Mouse (Mus musculus) heart, embryonic 12.5 days (tissue): ENCODE data around the gene Clp1. TPM values are rescaled to one million over a fixed set of nuclear protein-coding genes. Genes with fewer than 3 reads are reported as not detected.
A peak's percentile ranks its signal among the peaks of the same experiment; 100 is the strongest.
"Not testable (repeated sequence)": the region's sequence is repeated elsewhere in the genome, so short reads cannot be mapped to it uniquely, and the experiment has no call there.

Experiments
- ATAC-seq: fragments of 200-750 bp; cut with Nextera tagmentation; 2 replicates; pipeline ENCODE4 v1.8.0; 2017; ENCODE audit warnings: moderate TSS enrichment, moderate library complexity; ENCODE audit not compliant: insufficient number of reproducible peaks, low FRiP score
- H3K27ac ChIP-seq: fragments of 300-500 bp; sonication (generic); 2 replicates; pipeline ENCODE4 v1.5.1; 2016; ENCODE audit warnings: mild to moderate bottlenecking, moderate library complexity; ENCODE audit not compliant: poor library complexity, severe bottlenecking
- H3K27me3 ChIP-seq: fragments of 300-500 bp; sonication (generic); replicated peaks from 2 replicates; pipeline ENCODE4 v1.6.1; 2016; ENCODE audit warnings: mild to moderate bottlenecking, moderate library complexity
- H3K36me3 ChIP-seq: fragments of 300-500 bp; sonication (generic); 2 replicates; pipeline ENCODE4 v1.6.1; 2016; ENCODE audit warnings: mild to moderate bottlenecking, moderate library complexity
- H3K4me1 ChIP-seq: fragments of 300-500 bp; sonication (generic); replicated peaks from 2 replicates; pipeline ENCODE4 v1.6.1; 2016; ENCODE audit warnings: mild to moderate bottlenecking
- H3K4me2 ChIP-seq: fragments of 300-500 bp; sonication (generic); 2 replicates; pipeline ENCODE4 v1.6.1; 2016; ENCODE audit warnings: mild to moderate bottlenecking, moderate library complexity
- H3K4me3 ChIP-seq: fragments of 300-500 bp; sonication (generic); 2 replicates; pipeline ENCODE4 v1.5.1; 2016; ENCODE audit warnings: mild to moderate bottlenecking
- H3K9ac ChIP-seq: fragments of 300-500 bp; sonication (generic); 2 replicates; pipeline ENCODE4 v1.6.1; 2016; ENCODE audit warnings: mild to moderate bottlenecking, moderate library complexity
- H3K9me3 ChIP-seq: fragments of 300-500 bp; sonication (generic); replicated peaks from 2 replicates; pipeline ENCODE4 v1.6.1; 2016; ENCODE audit warnings: mild to moderate bottlenecking, moderate library complexity
- WGBS: fragments of 180-500 bp; shearing (Covaris S2); methylation state at CpG from one replicate; pipeline ENCODE4 v1.1.7; 2016; 5-methylcytosine and 5-hydroxymethylcytosine counted together
- polyA plus RNA-seq: library from polyadenylated mRNA; unstranded; fragments of >200 nt; fragmentation: Nextera tagmentation; extraction: Ambion mirVana; gene quantifications from 2 replicates; pipeline ENCODE4 v1.2.1, GENCODE M21; 2016

Gene Clp1
- polyA plus RNA-seq, 1 experiment from 2014 or later, result 23.6 TPM

GRCm38 (mm10) chr2:84738271-84738911 lies 11.2 kb upstream of the Clp1 start:
- WGBS, result 1% methylated on average over 12 of the region's 12 CpGs
- 0 out of 2 replicates have a peak, but pooled peaks have one; percentile 19 for ATAC-seq
- H3K9me3 ChIP-seq, result no peaks in the 10 kb centered on the region
- H3K4me3 ChIP-seq, result peak overlapping the region; percentile 10
- H3K36me3 ChIP-seq, result peaks cover 13% of the 10 kb centered on the region
- 0 out of 2 replicates have a peak, but pooled peaks cover 3% of the 10 kb centered on the region for H3K27me3 ChIP-seq
- H3K9ac ChIP-seq, result peak overlapping the region; percentile 44; the same call in 1 of the 2 replicates
- H3K4me2 ChIP-seq, result peak overlapping the region; percentile 69
- H3K27ac ChIP-seq, result peak overlapping the region; percentile 34
- peaks cover 83% of the 10 kb centered on the region for H3K4me1 ChIP-seq

- WGBS, result 9% methylated on average over 8 of the region's 8 CpGs
- H3K9me3 ChIP-seq, result no peaks in the 10 kb centered on the region
- H3K27me3 ChIP-seq, result 0 out of 2 replicates have a peak, but pooled peaks cover 3% of the 10 kb centered on the region
- peaks cover 84% of the 10 kb centered on the region for H3K4me1 ChIP-seq
- peak overlapping the region; percentile 34; the same call in 1 of the 2 replicates for H3K27ac ChIP-seq
- peak overlapping the region; percentile 44 for H3K9ac ChIP-seq
- peak overlapping the region; percentile 50; the same call in 1 of the 2 replicates for H3K4me3 ChIP-seq
- peak; percentile 12; the same call in 1 of the 2 replicates for ATAC-seq
- H3K36me3 ChIP-seq, result peaks cover 13% of the 10 kb centered on the region
- H3K4me2 ChIP-seq, result peak overlapping the region; percentile 69
Measured at GRCm38 (mm10) chr2:84737451-84737925, 10.3 kb upstream of the Clp1 start.

GRCm38 (mm10) chr2:84736312-84737161 lies 9.4 kb upstream of the Clp1 start:
- H3K4me2 ChIP-seq, result peak overlapping the region; percentile 69
- H3K4me1 ChIP-seq, result peaks cover 78% of the 10 kb centered on the region
- no peak for ATAC-seq
- H3K36me3 ChIP-seq, result peaks cover 13% of the 10 kb centered on the region
- no peak overlapping the region for H3K27ac ChIP-seq
- 8% methylated on average over 27 of the region's 27 CpGs for WGBS
- peak overlapping the region; percentile 26 for H3K9ac ChIP-seq
- 0 out of 2 replicates have a peak, but pooled peaks cover 3% of the 10 kb centered on the region for H3K27me3 ChIP-seq
- H3K4me3 ChIP-seq, result peak overlapping the region; percentile 50
- H3K9me3 ChIP-seq, result no peaks in the 10 kb centered on the region

DNA sequence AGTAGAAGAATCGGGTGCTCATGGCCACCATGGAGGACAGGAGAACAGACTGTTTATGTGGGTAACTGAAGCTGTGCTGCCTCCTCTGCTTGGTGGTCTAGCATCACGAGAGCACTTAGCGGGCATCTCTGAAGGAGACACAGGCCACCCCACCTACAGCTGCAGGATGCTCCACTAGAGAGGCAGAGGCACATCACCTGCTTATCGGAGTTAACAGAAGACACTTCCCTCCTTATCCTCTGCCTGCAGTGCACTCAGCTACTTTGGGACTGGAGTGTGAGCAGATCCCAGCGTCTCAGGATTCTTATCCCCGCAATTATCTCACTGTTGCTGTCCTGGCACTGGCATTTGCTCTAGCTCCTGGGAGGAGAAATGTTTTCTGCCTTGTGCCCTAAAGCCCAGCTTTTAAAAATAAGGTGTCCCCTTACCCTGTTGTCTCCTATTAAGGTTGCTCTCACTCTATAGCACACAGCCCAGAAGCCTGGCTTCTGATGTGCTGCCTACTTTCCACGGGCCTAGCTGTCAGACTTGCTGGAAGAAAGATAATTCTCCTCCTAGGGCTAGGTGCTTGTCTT lies 8.3 kb upstream of the Clp1 start:
- H3K4me2 ChIP-seq, result peak overlapping the region; percentile 69
- H3K27ac ChIP-seq, result peak overlapping the region; percentile 58
- peak; percentile 77 for ATAC-seq
- no peaks in the 10 kb centered on the region for H3K9me3 ChIP-seq
- H3K4me1 ChIP-seq, result peaks cover 67% of the 10 kb centered on the region
- peak overlapping the region; percentile 62 for H3K9ac ChIP-seq
- 10% methylated on average over 7 of the region's 7 CpGs for WGBS
- 0 out of 2 replicates have a peak, but pooled peaks cover 3% of the 10 kb centered on the region for H3K27me3 ChIP-seq
- H3K36me3 ChIP-seq, result peaks cover 6% of the 10 kb centered on the region
- peak overlapping the region; percentile 50 for H3K4me3 ChIP-seq

GRCm38 (mm10) chr2:84734919-84735318 lies 7.8 kb upstream of the Clp1 start:
- 0% methylated on average over 2 of the region's 2 CpGs for WGBS
- Histone ChIP-seq H3K4me2 (peak overlapping the region; percentile 69), H3K36me3 (peaks cover under 1% of the 10 kb centered on the region; the same call in 1 of the 2 replicates), H3K9me3 (no peaks in the 10 kb centered on the region), H3K4me3 (peak overlapping the region; percentile 50), H3K4me1 (peaks cover 62% of the 10 kb centered on the region), H3K27ac (peak overlapping the region; percentile 58), H3K27me3 (0 out of 2 replicates have a peak, but pooled peaks cover 3% of the 10 kb centered on the region), H3K9ac (peak overlapping the region; percentile 62)
- no peak for ATAC-seq

- Histone ChIP-seq H3K9me3 (no peaks in the 10 kb centered on the region), H3K4me1 (peaks cover 57% of the 10 kb centered on the region), H3K36me3 (no peaks in the 10 kb centered on the region), H3K9ac (peak overlapping the region; percentile 62), H3K27me3 (0 out of 2 replicates have a peak, but pooled peaks cover 3% of the 10 kb centered on the region), H3K27ac (no peak overlapping the region), H3K4me2 (peak overlapping the region; percentile 69), H3K4me3 (peak overlapping the region; percentile 50)
- no peak for ATAC-seq
- WGBS, result 2% methylated on average over 11 of the region's 11 CpGs
Measured at GRCm38 (mm10) chr2:84734351-84734864, 7.3 kb upstream of the Clp1 start.

DNA sequence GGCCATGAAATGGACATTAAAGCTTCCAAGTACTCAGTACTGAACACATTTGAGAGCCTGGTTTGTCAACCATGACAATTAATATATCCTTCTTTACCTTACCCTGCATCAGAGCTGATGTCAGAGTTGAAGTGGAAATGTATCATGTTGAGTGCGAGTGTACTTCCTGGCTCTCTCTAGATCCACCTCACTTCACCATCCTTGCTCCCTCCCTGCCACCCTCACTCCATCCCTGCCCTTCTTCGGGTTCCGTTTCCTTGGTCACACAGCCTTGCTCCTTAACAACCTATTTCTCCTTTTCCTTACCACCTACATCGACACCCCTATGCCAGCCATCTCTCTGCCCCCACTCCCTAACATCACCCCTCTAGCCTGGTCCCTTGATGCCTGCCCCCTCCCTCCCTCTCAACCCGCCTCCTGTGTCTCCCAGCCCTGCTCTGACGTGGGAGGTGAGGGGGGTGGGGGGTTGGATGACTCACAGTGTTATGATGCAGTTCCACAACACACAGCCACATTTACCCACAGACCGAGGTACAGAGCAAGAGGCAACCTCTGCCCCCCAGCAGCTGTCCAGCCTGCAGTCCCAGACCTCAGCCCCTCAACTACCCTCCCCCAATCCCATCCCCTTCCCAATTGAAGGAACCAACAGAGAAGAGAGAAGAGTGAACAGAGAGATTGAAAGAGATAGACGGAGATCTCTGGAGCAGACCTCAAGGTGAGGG lies 6.6 kb upstream of the Clp1 start, which contains the start of gene Ypel4:
Gene Ypel4, plus strand, starts transcription at position 480 of the 722 bp plus-strand sequence.
- Histone ChIP-seq H3K36me3 (no peaks in the 10 kb centered on the region), H3K4me3 (peak within 1 kb of the TSS; percentile 50), H3K9me3 (no peaks in the 10 kb centered on the region), H3K27ac (peak within 1 kb of the TSS; percentile 58; the same call in 1 of the 2 replicates), H3K27me3 (0 out of 2 replicates have a peak, but pooled peaks cover 3% of the 10 kb centered on the region), H3K4me2 (peak within 1 kb of the TSS; percentile 69), H3K9ac (peak within 1 kb of the TSS; percentile 62), H3K4me1 (peaks cover 51% of the 10 kb centered on the region)
- ATAC-seq, result peak; percentile 77
- WGBS, result 4% methylated on average over 8 of the region's 8 CpGs

DNA sequence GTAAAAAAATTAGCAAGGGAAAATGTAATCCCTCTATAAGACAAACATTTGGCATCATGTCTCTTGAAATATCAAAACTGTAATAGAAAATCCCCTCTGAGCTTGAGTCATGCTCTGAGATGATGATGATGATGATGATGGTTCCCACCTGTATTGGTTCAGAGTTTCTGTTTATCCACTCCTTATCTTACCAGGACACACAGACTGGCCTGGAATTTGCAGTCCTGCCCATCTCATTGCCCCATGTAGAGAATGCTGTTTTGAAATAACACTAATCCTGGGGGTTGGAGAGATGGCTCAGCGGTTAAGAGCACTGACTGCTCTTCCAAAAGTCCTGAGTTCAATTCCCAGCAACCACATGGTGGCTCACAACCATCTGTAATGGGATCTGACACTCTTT lies 5.2 kb upstream of the Clp1 start:
- H3K4me2 ChIP-seq, result no peak overlapping the region
- 62% methylated on average over 1 of the region's 1 CpGs for WGBS
- H3K27me3 ChIP-seq, result 0 out of 2 replicates have a peak, but pooled peaks cover 3% of the 10 kb centered on the region

GRCm38 (mm10) chr2:84731206-84731605 lies 4.1 kb upstream of the Clp1 start:
- Histone ChIP-seq H3K27ac (no peak overlapping the region), H3K4me2 (no peak overlapping the region), H3K9me3 (no peaks in the 10 kb centered on the region), H3K4me3 (no peak overlapping the region), H3K36me3 (no peaks in the 10 kb centered on the region), H3K27me3 (no peaks in the 10 kb centered on the region), H3K4me1 (peaks cover 31% of the 10 kb centered on the region), H3K9ac (no peak overlapping the region)
- ATAC-seq, result no peak
- 74% methylated on average over 3 of the region's 3 CpGs for WGBS

More for the DNA sequence above, 5.2 kb upstream of the Clp1 start:
- Histone ChIP-seq H3K4me3 (no peak overlapping the region), H3K27ac (no peak overlapping the region), H3K9me3 (no peaks in the 10 kb centered on the region), H3K36me3 (no peaks in the 10 kb centered on the region), H3K4me1 (peaks cover 37% of the 10 kb centered on the region), H3K9ac (no peak overlapping the region)
- ATAC-seq, result no peak

DNA sequence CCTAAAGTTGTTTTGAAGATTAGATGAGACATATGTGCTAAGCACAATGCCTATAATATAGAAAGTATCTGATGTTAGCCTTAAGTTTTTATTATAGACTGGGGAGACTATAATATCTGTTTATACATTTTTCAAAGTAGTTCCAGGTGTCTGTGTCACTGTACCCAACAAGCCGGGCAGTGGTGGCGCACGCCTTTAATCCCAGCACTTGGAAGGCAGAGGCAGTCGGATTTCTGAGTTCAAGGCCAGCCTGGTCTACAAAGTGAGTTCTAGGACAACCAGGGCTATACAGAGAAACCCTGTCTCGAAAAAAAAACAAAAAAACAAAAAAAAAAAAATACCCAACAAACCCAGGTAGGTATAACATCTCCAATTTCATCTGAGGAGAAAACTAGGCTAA lies 1.0 kb upstream of the Clp1 start:
- peaks cover 17% of the 10 kb centered on the region for H3K4me1 ChIP-seq
- H3K4me2 ChIP-seq, H3K9me3 ChIP-seq, H3K27me3 ChIP-seq, H3K4me3 ChIP-seq, ATAC-seq, H3K27ac ChIP-seq, H3K9ac ChIP-seq: not testable (repeated sequence)
- WGBS, result 78% methylated on average over 5 of the region's 5 CpGs
- H3K36me3 ChIP-seq, result peaks cover 21% of the 10 kb centered on the region
